Mouse (Mus musculus): ENCODE measurements around the gene Necap2. TPM values are rescaled to one million over a fixed set of nuclear protein-coding genes. Genes with fewer than 3 reads are reported as not detected.

Necap2 gene
- polyA plus RNA-seq, 1 experiment, result 27.7 TPM

- TF ChIP-seq EP300 (IDR thresholded peaks at IDR 0.05; ENCODE audit: insufficient read depth, low read depth, low read length), result peak; percentile 51; the same call in 1 of the 2 replicates
- TF ChIP-seq POLR2A (IDR thresholded peaks at IDR 0.05; ENCODE audit: insufficient read depth, low read length), result peak; percentile 84
- TF ChIP-seq CTCF (IDR thresholded peaks at IDR 0.05; ENCODE audit: low read depth, low read length), result peak; percentile 94
- Histone ChIP-seq H3K4me1 (ENCODE audit: control insufficient read depth, insufficient read depth, low read length) (peaks cover 4% of the 10 kb centered on the region), H3K27me3 (ENCODE audit: control insufficient read depth, insufficient read depth, low read length, poor library complexity, severe bottlenecking) (no peaks in the 10 kb centered on the region), H3K9ac (ENCODE audit: low read depth, poor library complexity, severe bottlenecking) (peak within 1 kb of the TSS; percentile 89), H3K27ac (ENCODE audit: insufficient read depth, low read length) (peak within 1 kb of the TSS; percentile 91), H3K4me3 (ENCODE audit: low read depth, low read length) (peak within 1 kb of the TSS; percentile 95), H3K36me3 (ENCODE audit: control insufficient read depth, insufficient read depth, low read length, poor library complexity, severe bottlenecking) (no peaks in the 10 kb centered on the region), H3K9me3 (replicated peaks; ENCODE audit: control insufficient read depth, insufficient read depth, low read length, poor library complexity, severe bottlenecking) (no peaks in the 10 kb centered on the region)
Observed at GRCm38 (mm10) chr4:141060426-141061301, 17.5 kb downstream of the Necap2 start, which contains the start of gene Crocc. TSS of gene Crocc (minus strand) at chr4:141060550.

- Histone ChIP-seq H3K27me3 (ENCODE audit: control insufficient read depth, insufficient read depth, low read length, poor library complexity, severe bottlenecking) (no peaks in the 10 kb centered on the region), H3K36me3 (ENCODE audit: control insufficient read depth, insufficient read depth, low read length, poor library complexity, severe bottlenecking) (no peaks in the 10 kb centered on the region), H3K9me3 (replicated peaks; ENCODE audit: control insufficient read depth, insufficient read depth, low read length, poor library complexity, severe bottlenecking) (no peaks in the 10 kb centered on the region), H3K4me1 (ENCODE audit: control insufficient read depth, insufficient read depth, low read length) (peaks cover 4% of the 10 kb centered on the region), H3K4me3 (ENCODE audit: low read depth, low read length) (peak overlapping the region; percentile 95), H3K27ac (ENCODE audit: insufficient read depth, low read length) (peak overlapping the region; percentile 40), H3K9ac (ENCODE audit: low read depth, poor library complexity, severe bottlenecking) (peak overlapping the region; percentile 89)
- no peak for TF ChIP-seq CTCF (IDR thresholded peaks at IDR 0.05; ENCODE audit: low read depth, low read length)
- TF ChIP-seq EP300 (IDR thresholded peaks at IDR 0.05; ENCODE audit: insufficient read depth, low read depth, low read length), result no peak
- no peak for TF ChIP-seq POLR2A (IDR thresholded peaks at IDR 0.05; ENCODE audit: insufficient read depth, low read length)
Observed at GRCm38 (mm10) chr4:141059616-141060425, 18.3 kb downstream of the Necap2 start.

- Histone ChIP-seq H3K9ac (ENCODE audit: low read depth, poor library complexity, severe bottlenecking) (no peak overlapping the region), H3K27ac (ENCODE audit: insufficient read depth, low read length) (no peak overlapping the region), H3K4me3 (ENCODE audit: low read depth, low read length) (no peak overlapping the region), H3K36me3 (ENCODE audit: control insufficient read depth, insufficient read depth, low read length, poor library complexity, severe bottlenecking) (no peaks in the 10 kb centered on the region), H3K9me3 (replicated peaks; ENCODE audit: control insufficient read depth, insufficient read depth, low read length, poor library complexity, severe bottlenecking) (no peaks in the 10 kb centered on the region), H3K27me3 (ENCODE audit: control insufficient read depth, insufficient read depth, low read length, poor library complexity, severe bottlenecking) (no peaks in the 10 kb centered on the region), H3K4me1 (ENCODE audit: control insufficient read depth, insufficient read depth, low read length) (peaks cover 4% of the 10 kb centered on the region)
- no peak for TF ChIP-seq EP300 (IDR thresholded peaks at IDR 0.05; ENCODE audit: insufficient read depth, low read depth, low read length)
- no peak for TF ChIP-seq POLR2A (IDR thresholded peaks at IDR 0.05; ENCODE audit: insufficient read depth, low read length)
- TF ChIP-seq CTCF (IDR thresholded peaks at IDR 0.05; ENCODE audit: low read depth, low read length), result no peak
Observed at GRCm38 (mm10) chr4:141058835-141059234, 19.3 kb downstream of the Necap2 start.

GRCm38 (mm10) chr4:141056970-141057369 lies 21.2 kb downstream of the Necap2 start:
- H3K27me3 ChIP-seq (ENCODE audit: control insufficient read depth, insufficient read depth, low read length, poor library complexity, severe bottlenecking), result no peaks in the 10 kb centered on the region
- no peak overlapping the region for H3K9ac ChIP-seq (ENCODE audit: low read depth, poor library complexity, severe bottlenecking)
- no peaks in the 10 kb centered on the region for H3K36me3 ChIP-seq (ENCODE audit: control insufficient read depth, insufficient read depth, low read length, poor library complexity, severe bottlenecking)
- no peak for TF ChIP-seq CTCF (IDR thresholded peaks at IDR 0.05; ENCODE audit: low read depth, low read length)
- TF ChIP-seq EP300 (IDR thresholded peaks at IDR 0.05; ENCODE audit: insufficient read depth, low read depth, low read length), result no peak
- no peak for TF ChIP-seq POLR2A (IDR thresholded peaks at IDR 0.05; ENCODE audit: insufficient read depth, low read length)
- no peak overlapping the region for H3K4me3 ChIP-seq (ENCODE audit: low read depth, low read length)
- no peaks in the 10 kb centered on the region for H3K9me3 ChIP-seq (replicated peaks; ENCODE audit: control insufficient read depth, insufficient read depth, low read length, poor library complexity, severe bottlenecking)
- H3K27ac ChIP-seq (ENCODE audit: insufficient read depth, low read length), result no peak overlapping the region
- H3K4me1 ChIP-seq (ENCODE audit: control insufficient read depth, insufficient read depth, low read length), result peaks cover 4% of the 10 kb centered on the region

- Histone ChIP-seq H3K27ac (ENCODE audit: insufficient read depth, low read length) (no peak overlapping the region), H3K4me1 (ENCODE audit: control insufficient read depth, insufficient read depth, low read length) (no peaks in the 10 kb centered on the region), H3K27me3 (ENCODE audit: control insufficient read depth, insufficient read depth, low read length, poor library complexity, severe bottlenecking) (no peaks in the 10 kb centered on the region), H3K4me3 (ENCODE audit: low read depth, low read length) (peak overlapping the region; percentile 22), H3K9me3 (replicated peaks; ENCODE audit: control insufficient read depth, insufficient read depth, low read length, poor library complexity, severe bottlenecking) (no peaks in the 10 kb centered on the region), H3K9ac (ENCODE audit: low read depth, poor library complexity, severe bottlenecking) (no peak overlapping the region), H3K36me3 (ENCODE audit: control insufficient read depth, insufficient read depth, low read length, poor library complexity, severe bottlenecking) (no peaks in the 10 kb centered on the region)
- TF ChIP-seq EP300 (IDR thresholded peaks at IDR 0.05; ENCODE audit: insufficient read depth, low read depth, low read length), result no peak
- no peak for TF ChIP-seq POLR2A (IDR thresholded peaks at IDR 0.05; ENCODE audit: insufficient read depth, low read length)
- no peak for TF ChIP-seq CTCF (IDR thresholded peaks at IDR 0.05; ENCODE audit: low read depth, low read length)
Observed at GRCm38 (mm10) chr4:141053568-141054161, 24.5 kb downstream of the Necap2 start.

All from ES-Bruce4 (cell line).